ENCODE assay signal across 23 mouse cellular contexts in the genomic region with DNA sequence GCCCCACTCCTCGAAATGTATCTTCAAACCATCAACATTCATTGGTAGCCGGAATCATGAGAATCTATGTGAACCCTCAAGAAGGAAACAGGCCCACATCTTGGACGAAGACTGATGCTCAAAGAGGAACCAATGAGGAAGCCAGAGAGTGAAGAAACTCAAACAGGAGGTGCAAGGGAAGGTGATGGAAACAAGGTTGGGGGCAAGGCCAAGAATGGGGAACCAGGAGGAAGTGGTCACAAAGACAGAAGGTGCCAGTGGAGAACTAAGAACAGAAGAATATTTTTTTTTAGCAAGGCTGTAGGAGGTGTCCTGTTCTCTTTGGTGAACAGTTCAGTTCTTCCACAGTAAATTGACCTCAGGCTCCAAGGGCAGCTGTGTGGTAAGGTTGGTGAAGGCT. TPM values are rescaled to one million over a fixed set of nuclear protein-coding genes. Genes with fewer than 3 reads are reported as not detected.
A peak's percentile ranks its signal among the peaks of the same experiment; 100 is the strongest.
DNase-seq lines count a peak whose midpoint lies in the region; ATAC-seq and TF ChIP-seq lines count a peak whose summit lies in the region.
"Had no signal": no experiment of that assay in that cellular context is flagged by ENCODE, and none has a peak within 500 bp of the region (broad histone marks: within the 10 kb centered on the region; RNA-seq: fewer than 3 reads in every experiment).

No protein-coding gene starts in this region.

- ATAC-seq in activated CD4-positive, CD25-positive, alpha-beta regulatory T cell, adult 4 months, result peak; percentile 41
- ATAC-seq in neutrophil, adult 5-6 weeks (ENCODE audit: extremely low read depth, insufficient number of reproducible peaks, low FRiP score, poor library complexity, severe bottlenecking), result peak; percentile 57
- ATAC-seq: forebrain, embryonic 14.5 days; hindbrain, embryonic 16.5 days had no signal

- no peak overlapping the region for H3K4me3 ChIP-seq in kidney, adult 2 months (ENCODE audit: insufficient read depth, low read depth, low read length)
- H3K4me3 ChIP-seq: embryonic facial prominence, embryonic 15.5 days; erythroblast, embryonic 14.5 days; forebrain, embryonic 10.5 days; gastrocnemius, adult 2 months; heart, embryonic 13.5 days; hindbrain, embryonic 12.5 days had no signal

- no peak for TF ChIP-seq POLR2A in kidney, adult 2 months (IDR thresholded peaks at IDR 0.05; ENCODE audit: low read depth, low read length)

- WGBS in kidney, adult 2 months, result 85% methylated on average over 3 of the region's 3 CpGs

- no peaks in the 10 kb centered on the region for H3K4me1 ChIP-seq in kidney, adult 2 months (ENCODE audit: control insufficient read depth, insufficient read depth, low read length)
- H3K4me1 ChIP-seq: embryonic facial prominence, embryonic 15.5 days; forebrain, embryonic 10.5 days; heart, embryonic 13.5 days; hindbrain, embryonic 12.5 days had no signal

- H3K27ac ChIP-seq in kidney, adult 2 months (ENCODE audit: insufficient read depth, low read depth, low read length), result no peak overlapping the region
- H3K27ac ChIP-seq: embryonic facial prominence, embryonic 15.5 days; forebrain, embryonic 10.5 days; gastrocnemius, adult 2 months; heart, embryonic 13.5 days; hindbrain, embryonic 12.5 days had no signal

- DNase-seq in 416B (ENCODE audit: low read depth), result peak; percentile 65
- peak; percentile 56 for DNase-seq in induced T-regulatory cell, adult 2 months (ENCODE audit: low read depth)
- DNase-seq in lung, adult 18-20 months, result no peak
- DNase-seq in kidney, adult 2 months, result no peak
- no peak for DNase-seq in thymus, postnatal 14 days
- DNase-seq: adrenal gland, postnatal 14 days; cerebellum, adult 18-20 months; cerebellum, adult 9-11 months; cerebellum, postnatal 36 days; gastrocnemius, adult 2 months; gastrocnemius, postnatal 25 days; heart, postnatal 36 days had no signal

- no peaks in the 10 kb centered on the region for H3K27me3 ChIP-seq in kidney, adult 2 months (replicated peaks; ENCODE audit: control insufficient read depth, insufficient read depth, low read length)
- H3K27me3 ChIP-seq: embryonic facial prominence, embryonic 15.5 days; heart, embryonic 13.5 days; hindbrain, embryonic 12.5 days had no signal

- no peaks in the 10 kb centered on the region for H3K36me3 ChIP-seq in kidney, adult 2 months (ENCODE audit: control insufficient read depth, insufficient read depth, low read length)
- H3K36me3 ChIP-seq: embryonic facial prominence, embryonic 15.5 days; forebrain, embryonic 10.5 days; G1E; heart, embryonic 13.5 days; hindbrain, embryonic 12.5 days had no signal

- no peak for TF ChIP-seq CTCF in kidney, adult 2 months (conservative IDR thresholded peaks at IDR 0.05; ENCODE audit: insufficient read depth, insufficient read length, low read depth, low read length)

RNA-seq across cellular contexts. Expression of a gene that starts 38.0 kb away (rescaled TPM):
- polyA plus RNA-seq in activated CD4-positive, CD25-positive, alpha-beta regulatory T cell, adult 4 months (2017; shearing (Covaris generic)), result 10 to 100 TPM in 1 of 2 experiments, 1 to 10 TPM in 1; 7.7 to 17.7 TPM
- 3.6 and 4.1 TPM in 2 replicates for total RNA-seq in neutrophil, adult 5-6 weeks (2017)
- 0.28 and 0.64 TPM in 2 replicates for polyA plus RNA-seq in kidney, adult 2 months (2012; rRNA removed)
- polyA plus RNA-seq: embryonic facial prominence, embryonic 11.5 days; forebrain, embryonic 10.5 days; forebrain, embryonic 14.5 days had no signal

Comparison
In these comparisons a context has a peak if more than half of its experiments do, and no peak if none do; other contexts are left out.
1. DNase-seq: peak in 416B (single experiment) and induced T-regulatory cell, adult 2 months (single experiment); none in lung, adult 18-20 months (0 of 2), kidney, adult 2 months (single experiment) and thymus, postnatal 14 days (single experiment).